Mouse (Mus musculus): ENCODE data around the gene Vamp1. TPM values are rescaled to one million over a fixed set of nuclear protein-coding genes. Genes with fewer than 3 reads are reported as not detected.

Vamp1 gene
- polyA plus RNA-seq, 1 experiment from 2014 or later, result 5.8 TPM

DNA sequence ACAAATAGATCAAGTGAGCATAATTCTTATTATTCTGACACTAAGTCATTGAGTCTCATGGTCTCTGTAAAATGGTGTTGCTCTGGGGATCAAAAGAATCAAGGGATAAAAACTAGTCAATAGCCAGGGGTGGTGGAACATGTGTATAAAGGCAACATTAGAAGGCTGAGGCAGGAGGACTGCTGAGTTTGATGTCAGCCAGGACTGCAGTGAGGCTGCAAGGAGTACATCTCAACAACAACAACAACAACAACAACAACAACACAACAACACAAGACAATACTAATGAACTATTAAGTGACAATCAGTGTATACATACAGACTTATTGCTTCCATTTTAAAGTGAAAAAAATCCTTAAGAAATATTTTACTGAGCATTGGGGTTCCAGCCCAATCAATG is 24.5 kb upstream of the Vamp1 start:
- peak overlapping the region; percentile 78 for H3K4me2 ChIP-seq (replicated peaks)
- no peak for ATAC-seq (ENCODE audit: insufficient number of reproducible peaks, low FRiP score, low TSS enrichment, low read depth)
- peak overlapping the region; percentile 64 for H3K9ac ChIP-seq
- no peaks in the 10 kb centered on the region for H3K27me3 ChIP-seq
- peaks cover 53% of the 10 kb centered on the region for H3K36me3 ChIP-seq
- peak overlapping the region; percentile 80 for H3K4me3 ChIP-seq (replicated peaks)
- H3K9me3 ChIP-seq (replicated peaks), result no peaks in the 10 kb centered on the region
- peaks cover 5% of the 10 kb centered on the region for H3K4me1 ChIP-seq
- H3K27ac ChIP-seq (replicated peaks), result peak overlapping the region; percentile 100

DNA sequence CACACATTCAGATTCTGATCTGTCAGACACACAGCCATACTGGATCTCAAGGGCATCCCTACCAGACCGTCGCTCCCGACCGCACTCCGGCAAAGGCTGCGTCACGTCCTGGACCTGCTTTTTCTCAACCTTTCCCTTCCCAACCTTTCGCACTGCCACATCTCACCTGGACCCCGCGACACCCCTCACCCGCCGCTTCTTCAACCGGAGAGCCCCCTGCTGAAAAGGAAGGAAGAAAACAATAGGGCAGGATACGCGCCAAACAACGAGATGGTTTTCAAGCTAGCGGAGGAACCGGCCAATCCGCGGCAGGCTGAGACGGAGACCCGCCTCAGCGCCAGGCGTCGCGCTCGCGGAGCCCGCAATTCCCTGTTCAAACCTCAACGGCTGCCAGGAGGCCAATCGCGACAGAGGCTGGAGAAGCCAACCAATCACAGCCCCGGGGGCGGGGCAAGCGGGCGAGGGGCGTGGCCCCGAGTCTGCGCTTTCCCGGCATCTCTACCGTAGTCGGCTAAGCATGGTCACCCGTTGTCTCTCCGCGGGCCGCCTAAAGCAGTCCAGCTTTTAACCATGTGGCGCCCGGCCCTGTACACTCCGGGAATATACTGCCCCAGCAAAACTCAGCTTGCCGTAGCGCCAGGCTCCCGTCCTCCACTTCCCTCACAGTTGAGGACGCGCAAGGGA is 23.9 kb upstream of the Vamp1 start, which contains the start of the genes Ncapd2 and Mrpl51:
Ncapd2 (minus strand) TSS at position 370 of the 684 bp plus-strand sequence.
Mrpl51 (plus strand) TSS at position 470 of the 684 bp plus-strand sequence.
- Histone ChIP-seq H3K4me2 (replicated peaks) (peak within 1 kb of the TSS; percentile 78), H3K4me1 (peaks cover 5% of the 10 kb centered on the region), H3K27ac (replicated peaks) (peak within 1 kb of the TSS; percentile 100), H3K36me3 (peaks cover 47% of the 10 kb centered on the region), H3K27me3 (no peaks in the 10 kb centered on the region), H3K9ac (peak within 1 kb of the TSS; percentile 65), H3K9me3 (replicated peaks) (no peaks in the 10 kb centered on the region), H3K4me3 (replicated peaks) (peak within 1 kb of the TSS; percentile 80)
- ATAC-seq (ENCODE audit: insufficient number of reproducible peaks, low FRiP score, low TSS enrichment, low read depth), result peak; percentile 96
- WGBS, result under 1% methylated on average over 54 of the region's 54 CpGs

DNA sequence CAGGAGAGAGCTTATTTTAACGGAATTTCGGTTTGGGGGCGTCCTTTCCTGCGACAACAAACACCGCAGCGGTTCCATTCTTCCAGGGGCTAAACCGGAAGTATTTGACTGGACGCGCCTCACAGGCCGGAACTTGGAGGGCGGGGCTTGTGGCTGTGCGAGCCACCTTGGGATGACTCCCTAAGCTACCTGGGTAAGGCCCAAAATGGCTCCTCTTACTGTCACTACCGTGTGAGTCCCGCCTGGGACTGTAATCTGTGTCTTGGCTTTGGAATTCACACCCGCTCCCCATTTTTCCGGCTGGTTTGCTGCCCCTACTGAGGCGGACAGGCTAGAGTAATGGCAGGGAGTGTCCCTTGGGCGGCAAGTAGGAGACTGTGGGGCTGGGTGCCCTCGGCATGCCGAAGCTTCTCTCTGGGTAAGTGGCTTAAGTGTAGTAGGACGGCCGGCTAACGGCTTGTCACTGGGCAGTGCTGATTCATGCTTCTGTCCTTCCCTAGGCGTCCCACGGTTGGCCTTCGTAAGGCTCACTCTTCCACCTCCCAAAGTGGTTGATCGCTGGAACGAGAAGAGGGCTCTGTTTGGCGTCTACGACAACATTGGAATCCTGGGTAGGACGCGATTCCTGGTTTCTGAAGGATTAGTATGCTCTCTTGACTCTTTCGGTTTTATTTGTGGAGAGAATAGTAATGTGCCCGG is 23.2 kb upstream of the Vamp1 start:
- Histone ChIP-seq H3K9ac (peak overlapping the region; percentile 65), H3K27ac (replicated peaks) (peak overlapping the region; percentile 100), H3K27me3 (no peaks in the 10 kb centered on the region), H3K9me3 (replicated peaks) (no peaks in the 10 kb centered on the region), H3K4me3 (replicated peaks) (peak overlapping the region; percentile 80), H3K36me3 (peaks cover 40% of the 10 kb centered on the region), H3K4me2 (replicated peaks) (peak overlapping the region; percentile 78), H3K4me1 (peaks cover 5% of the 10 kb centered on the region)
- WGBS, result under 1% methylated on average over 34 of the region's 34 CpGs
- peak; percentile 92 for ATAC-seq (ENCODE audit: insufficient number of reproducible peaks, low FRiP score, low TSS enrichment, low read depth)

DNA sequence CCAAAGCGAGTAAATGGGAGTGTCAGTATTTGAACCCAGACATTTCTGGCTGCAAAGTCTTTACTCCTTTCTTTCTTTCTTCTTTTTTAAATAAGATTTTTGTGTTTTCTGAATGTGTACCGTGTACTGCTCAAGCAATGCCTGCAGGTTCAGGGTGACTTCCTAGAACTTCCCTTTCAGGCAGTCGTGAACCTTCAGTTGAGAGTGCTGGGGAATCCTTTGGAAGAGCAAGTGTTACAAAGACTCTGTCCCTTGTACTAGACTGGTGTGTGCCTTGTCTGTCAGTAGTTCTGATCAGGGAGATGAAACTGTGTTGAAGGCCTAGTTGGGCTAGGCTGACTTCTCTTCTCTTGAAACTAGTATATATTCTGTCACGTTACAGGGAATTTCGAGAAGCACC is 22.5 kb upstream of the Vamp1 start:
- Histone ChIP-seq H3K27ac (replicated peaks) (peak overlapping the region; percentile 100; the same call in 1 of the 2 replicates), H3K4me2 (replicated peaks) (peak overlapping the region; percentile 78), H3K9me3 (replicated peaks) (no peaks in the 10 kb centered on the region), H3K9ac (peak overlapping the region; percentile 62), H3K4me1 (peaks cover 5% of the 10 kb centered on the region), H3K4me3 (replicated peaks) (peak overlapping the region; percentile 80), H3K36me3 (peaks cover 33% of the 10 kb centered on the region), H3K27me3 (no peaks in the 10 kb centered on the region)
- WGBS, result 33% methylated on average over 5 of the region's 5 CpGs
- ATAC-seq (ENCODE audit: insufficient number of reproducible peaks, low FRiP score, low TSS enrichment, low read depth), result no peak

DNA sequence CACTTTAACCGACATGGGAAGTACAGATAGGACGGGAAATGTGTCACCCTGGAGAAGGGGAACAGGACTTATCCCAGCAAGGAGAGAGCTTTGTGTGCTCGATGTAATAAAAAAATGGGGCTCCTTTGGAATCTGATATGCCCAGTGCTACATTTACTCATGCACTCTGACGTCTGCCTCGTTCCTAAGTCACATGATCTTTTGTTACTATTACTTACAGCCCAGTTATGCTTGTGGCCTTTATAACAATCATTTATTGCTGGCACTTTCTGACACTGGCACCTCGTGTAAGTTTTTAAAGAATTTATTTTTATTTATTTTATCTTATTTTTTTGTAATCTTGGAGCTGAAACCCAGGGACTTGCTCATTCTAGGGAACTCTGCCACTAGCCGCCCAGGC is 22.0 kb upstream of the Vamp1 start:
- ATAC-seq (ENCODE audit: insufficient number of reproducible peaks, low FRiP score, low TSS enrichment, low read depth), result no peak
- WGBS, result 55% methylated on average over 7 of the region's 7 CpGs
- Histone ChIP-seq H3K4me2 (replicated peaks) (peak overlapping the region; percentile 78; the same call in 1 of the 2 replicates), H3K4me1 (peaks cover 5% of the 10 kb centered on the region), H3K9ac (no peak overlapping the region), H3K27ac (replicated peaks) (no peak overlapping the region), H3K9me3 (replicated peaks) (no peaks in the 10 kb centered on the region), H3K36me3 (peaks cover 28% of the 10 kb centered on the region), H3K4me3 (replicated peaks) (0 out of 2 replicates have a peak overlapping the region, but pooled peaks have one; percentile 80), H3K27me3 (no peaks in the 10 kb centered on the region)

DNA sequence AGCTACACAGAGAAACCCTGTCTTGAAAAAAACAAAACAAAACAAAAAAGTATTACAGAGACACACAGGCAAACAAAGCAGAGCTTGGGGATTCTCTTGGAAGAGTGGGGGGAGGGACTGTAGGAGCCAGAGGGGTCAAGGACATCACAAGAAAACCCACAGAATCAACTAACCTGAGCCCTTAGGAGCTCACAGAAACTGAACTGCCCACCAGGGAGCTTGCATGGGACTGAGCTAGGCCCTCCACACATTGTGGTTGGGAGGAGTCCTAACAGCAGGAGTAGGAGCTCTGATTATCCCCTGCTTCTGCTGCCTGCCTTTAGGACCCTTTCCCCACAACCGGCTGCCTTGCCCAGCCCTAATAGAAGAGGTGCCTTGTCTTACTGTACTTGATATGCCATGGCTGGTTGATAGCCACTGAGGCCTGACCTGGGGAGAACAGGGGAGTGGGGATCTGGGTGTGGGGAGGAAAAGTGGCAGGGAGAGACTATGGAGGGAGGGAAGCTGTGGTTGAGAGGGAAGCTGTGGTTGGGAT is 19.7 kb upstream of the Vamp1 start:
- Histone ChIP-seq H3K4me2 (replicated peaks) (no peak overlapping the region), H3K27ac (replicated peaks) (0 out of 2 replicates have a peak overlapping the region, but pooled peaks have one; percentile 22), H3K4me1 (peaks cover 5% of the 10 kb centered on the region), H3K27me3 (no peaks in the 10 kb centered on the region), H3K36me3 (peaks cover 19% of the 10 kb centered on the region), H3K9me3 (replicated peaks) (no peaks in the 10 kb centered on the region), H3K4me3 (replicated peaks) (no peak overlapping the region), H3K9ac (no peak overlapping the region)
- WGBS, result 32% methylated on average over 1 of the region's 1 CpGs
- no peak for ATAC-seq (ENCODE audit: insufficient number of reproducible peaks, low FRiP score, low TSS enrichment, low read depth)

DNA sequence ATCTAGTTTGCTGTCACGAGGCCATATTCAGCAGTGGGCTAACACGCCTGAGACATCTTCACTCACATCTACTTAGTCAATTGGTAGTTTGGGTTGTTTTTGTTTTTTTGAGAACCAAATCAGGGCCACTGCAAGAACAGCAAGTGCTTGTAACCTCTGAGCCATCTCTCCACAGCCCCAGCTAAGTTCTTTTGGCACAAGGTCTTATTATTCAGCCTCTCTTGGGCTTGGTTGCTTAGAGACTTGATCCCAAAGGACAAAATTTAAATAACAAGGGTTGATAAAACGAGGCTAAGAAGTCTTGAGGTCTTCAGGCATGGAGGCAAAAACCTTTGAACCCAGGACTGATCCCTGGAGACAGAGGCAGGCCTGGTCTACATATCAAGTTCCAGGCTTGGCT is 19.1 kb upstream of the Vamp1 start:
- no peak overlapping the region for H3K4me3 ChIP-seq (replicated peaks)
- 54% methylated on average over 3 of the region's 3 CpGs for WGBS
- no peak for ATAC-seq (ENCODE audit: insufficient number of reproducible peaks, low FRiP score, low TSS enrichment, low read depth)
- no peak overlapping the region for H3K9ac ChIP-seq
- H3K27me3 ChIP-seq, result no peaks in the 10 kb centered on the region
- H3K27ac ChIP-seq (replicated peaks), result no peak overlapping the region
- H3K4me1 ChIP-seq, result peaks cover 5% of the 10 kb centered on the region
- peaks cover 19% of the 10 kb centered on the region for H3K36me3 ChIP-seq
- H3K4me2 ChIP-seq (replicated peaks), result no peak overlapping the region
- H3K9me3 ChIP-seq (replicated peaks), result no peaks in the 10 kb centered on the region

DNA sequence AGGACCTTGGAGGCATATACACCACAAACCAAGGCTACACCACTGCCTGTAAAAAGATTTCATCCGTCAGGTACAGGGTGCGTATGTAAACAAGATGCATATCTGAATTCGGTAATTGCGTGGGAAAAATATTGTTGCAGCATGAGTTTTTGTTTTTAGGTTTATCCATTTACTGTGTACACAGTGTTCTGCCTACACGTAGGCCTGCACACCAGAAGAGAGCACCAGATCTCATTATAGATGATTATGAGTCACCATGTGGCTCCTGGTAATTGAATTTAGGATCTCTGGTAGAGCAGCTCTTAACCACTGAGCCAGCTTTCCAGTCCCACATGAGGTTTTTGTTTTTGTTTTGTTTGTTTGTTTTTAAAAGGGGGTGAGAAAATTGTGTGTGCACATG is 18.2 kb upstream of the Vamp1 start:
- H3K9me3 ChIP-seq (replicated peaks), result no peaks in the 10 kb centered on the region
- no peaks in the 10 kb centered on the region for H3K27me3 ChIP-seq
- peaks cover 5% of the 10 kb centered on the region for H3K4me1 ChIP-seq
- H3K27ac ChIP-seq (replicated peaks), result no peak overlapping the region
- ATAC-seq (ENCODE audit: insufficient number of reproducible peaks, low FRiP score, low TSS enrichment, low read depth), result no peak
- H3K4me2 ChIP-seq (replicated peaks), result no peak overlapping the region
- H3K4me3 ChIP-seq (replicated peaks), result no peak overlapping the region
- no peak overlapping the region for H3K9ac ChIP-seq
- peaks cover 19% of the 10 kb centered on the region for H3K36me3 ChIP-seq
- WGBS, result 58% methylated on average over 5 of the region's 5 CpGs

DNA sequence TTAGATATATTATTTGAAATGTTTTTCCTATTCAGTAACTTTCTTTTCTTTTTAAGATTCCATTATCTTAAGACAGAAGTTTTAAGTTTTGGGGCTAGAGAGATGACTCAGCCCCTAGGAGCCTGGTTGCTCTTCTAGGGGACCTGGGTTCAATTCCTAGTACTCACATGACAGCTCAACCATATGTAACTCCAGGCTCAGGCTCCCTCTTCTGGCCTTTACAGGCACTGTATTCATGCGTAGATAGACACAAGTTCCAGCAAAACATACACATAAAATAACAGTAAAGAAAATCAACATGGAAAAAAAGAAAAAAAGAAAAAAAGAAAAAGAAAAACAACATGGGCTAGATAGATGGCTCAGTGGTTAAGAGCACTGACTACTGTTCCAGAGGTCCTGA is 4.9 kb upstream of the Vamp1 start:
- Histone ChIP-seq H3K9ac (no peak overlapping the region), H3K4me2 (replicated peaks) (no peak overlapping the region), H3K9me3 (replicated peaks) (no peaks in the 10 kb centered on the region), H3K36me3 (no peaks in the 10 kb centered on the region), H3K27me3 (peaks cover 12% of the 10 kb centered on the region; the same call in 1 of the 2 replicates), H3K4me1 (no peaks in the 10 kb centered on the region), H3K27ac (replicated peaks) (no peak overlapping the region), H3K4me3 (replicated peaks) (no peak overlapping the region)
- no peak for ATAC-seq (ENCODE audit: insufficient number of reproducible peaks, low FRiP score, low TSS enrichment, low read depth)
- WGBS, result 91% methylated on average over 1 of the region's 1 CpGs

DNA sequence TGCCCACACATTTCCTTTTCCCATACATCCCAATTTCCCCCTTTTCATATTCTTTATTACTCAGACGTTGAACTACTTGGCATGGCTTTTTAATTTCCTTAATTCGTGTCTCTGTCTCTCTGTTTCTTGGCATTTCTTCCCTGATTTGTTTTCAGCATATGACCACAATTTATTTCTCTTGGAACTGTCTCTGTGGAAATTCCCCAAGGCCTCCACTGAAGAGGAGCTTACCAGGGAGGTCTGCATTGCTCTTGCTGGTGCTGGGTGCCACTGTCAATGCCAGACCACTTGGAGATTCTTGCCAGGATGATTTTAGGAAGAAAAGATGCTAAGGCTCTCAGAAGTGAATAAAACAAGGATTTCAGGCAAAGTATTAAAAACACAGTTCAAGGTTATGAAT is 2.7 kb upstream of the Vamp1 start:
- 0 out of 2 replicates have a peak overlapping the region, but pooled peaks have one; percentile 3 for H3K27ac ChIP-seq (replicated peaks)
- 23% methylated on average over 2 of the region's 2 CpGs for WGBS
- H3K9me3 ChIP-seq (replicated peaks), result no peaks in the 10 kb centered on the region
- H3K4me1 ChIP-seq, result peaks cover 10% of the 10 kb centered on the region; the same call in 1 of the 2 replicates
- no peaks in the 10 kb centered on the region for H3K36me3 ChIP-seq
- peaks cover 12% of the 10 kb centered on the region; the same call in 1 of the 2 replicates for H3K27me3 ChIP-seq
- no peak overlapping the region for H3K4me3 ChIP-seq (replicated peaks)
- no peak overlapping the region for H3K4me2 ChIP-seq (replicated peaks)
- ATAC-seq (ENCODE audit: insufficient number of reproducible peaks, low FRiP score, low TSS enrichment, low read depth), result no peak
- H3K9ac ChIP-seq, result no peak overlapping the region

DNA sequence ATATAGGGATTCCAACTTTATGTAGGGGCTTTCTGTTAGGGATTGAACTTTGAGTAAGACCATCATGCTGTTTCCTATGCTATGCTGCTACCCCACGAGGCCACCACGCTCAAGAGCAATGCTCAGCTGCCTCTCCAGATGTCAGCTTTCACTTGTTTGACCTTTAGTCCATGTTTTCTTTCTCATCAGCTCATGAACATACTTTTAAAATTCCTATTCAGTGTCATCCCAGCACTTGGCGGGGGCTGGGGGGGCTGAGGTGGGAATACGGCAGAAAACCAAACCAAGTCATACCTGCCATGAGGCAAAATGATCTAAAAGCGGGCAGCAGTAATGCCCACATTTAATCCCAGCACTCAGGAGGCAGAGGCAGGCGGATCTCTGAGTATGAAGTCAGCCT is 2.2 kb upstream of the Vamp1 start:
- no peaks in the 10 kb centered on the region for H3K36me3 ChIP-seq
- H3K27me3 ChIP-seq, result peaks cover 12% of the 10 kb centered on the region; the same call in 1 of the 2 replicates
- 0 out of 2 replicates have a peak overlapping the region, but pooled peaks have one; percentile 3 for H3K27ac ChIP-seq (replicated peaks)
- no peak overlapping the region for H3K9ac ChIP-seq
- 69% methylated on average over 6 of the region's 6 CpGs for WGBS
- peaks cover 10% of the 10 kb centered on the region; the same call in 1 of the 2 replicates for H3K4me1 ChIP-seq
- no peak overlapping the region for H3K4me2 ChIP-seq (replicated peaks)
- H3K4me3 ChIP-seq (replicated peaks), result no peak overlapping the region
- ATAC-seq (ENCODE audit: insufficient number of reproducible peaks, low FRiP score, low TSS enrichment, low read depth), result no peak
- H3K9me3 ChIP-seq (replicated peaks), result no peaks in the 10 kb centered on the region

All from embryonic facial prominence, embryonic 15.5 days (tissue).